Mouse (Mus musculus) liver, embryonic 13.5 days (tissue): ENCODE data around the gene Ganc. TPM values are rescaled to one million over a fixed set of nuclear protein-coding genes. Genes with fewer than 3 reads are reported as not detected.

Experiments
- ATAC-seq: fragments of 200-750 bp; cut with Nextera tagmentation; 2 replicates; pipeline ENCODE4 v1.8.0; 2017; ENCODE audit warnings: low read depth, mild to moderate bottlenecking, moderate number of reproducible peaks, moderate library complexity
- DNase-seq: peaks from one replicate; pipeline ENCODE4 v3.0.0; 2022
- H3K27ac ChIP-seq: fragments of 300-500 bp; sonication (generic); 2 replicates; pipeline ENCODE4 v1.5.1; 2015; ENCODE audit warnings: moderate library complexity, mild to moderate bottlenecking, inconsistent platforms
- H3K27me3 ChIP-seq: fragments of 300-500 bp; sonication (generic); 2 replicates; pipeline ENCODE4 v1.6.1; 2015; ENCODE audit warnings: mild to moderate bottlenecking, inconsistent platforms
- H3K36me3 ChIP-seq: fragments of 300-500 bp; sonication (generic); 2 replicates; pipeline ENCODE4 v1.6.1; 2015; ENCODE audit warnings: mild to moderate bottlenecking, inconsistent platforms
- H3K4me1 ChIP-seq: fragments of 300-500 bp; sonication (generic); replicated peaks from 2 replicates; pipeline ENCODE4 v1.6.1; 2015; ENCODE audit warnings: inconsistent platforms
- H3K4me2 ChIP-seq: fragments of 300-500 bp; sonication (generic); 2 replicates; pipeline ENCODE4 v1.6.1; 2015; ENCODE audit warnings: inconsistent platforms, mild to moderate bottlenecking, moderate library complexity
- H3K4me3 ChIP-seq: fragments of 300-500 bp; sonication (generic); replicated peaks from 2 replicates; pipeline ENCODE4 v1.5.1; 2015; ENCODE audit warnings: mild to moderate bottlenecking, inconsistent platforms
- H3K9ac ChIP-seq: fragments of 300-500 bp; sonication (generic); 2 replicates; pipeline ENCODE4 v1.6.1; 2015; ENCODE audit warnings: mild to moderate bottlenecking, inconsistent platforms
- H3K9me3 ChIP-seq: fragments of 300-500 bp; sonication (generic); replicated peaks from 2 replicates; pipeline ENCODE4 v1.6.1; 2016; ENCODE audit warnings: inconsistent platforms
- WGBS: fragments of 180-500 bp; shearing (Covaris S2); methylation state at CpG from one replicate; pipeline ENCODE4 v1.1.7; 2015; ENCODE audit not compliant: insufficient replicate concordance; 5-methylcytosine and 5-hydroxymethylcytosine counted together
- polyA plus RNA-seq: library from polyadenylated mRNA; unstranded; fragments of >200 nt; fragmentation: Nextera tagmentation; extraction: Ambion mirVana; gene quantifications from 2 replicates; pipeline ENCODE4 v1.2.1, GENCODE M21; 2015

Gene Ganc
- polyA plus RNA-seq, result 4.9 and 5.5 TPM in 2 replicates

GRCm38 (mm10) chr2:120403653-120403985 lies at the start of gene Ganc:
Gene Ganc (plus strand): TSS chr2:120403896.
- no peak for DNase-seq
- peak; percentile 50 for ATAC-seq
- under 1% methylated on average over 17 of the region's 17 CpGs for WGBS
- Histone ChIP-seq H3K4me1 (peaks cover 30% of the 10 kb centered on the region), H3K4me2 (peak within 1 kb of the TSS; percentile 89), H3K4me3 (peak within 1 kb of the TSS; percentile 92), H3K36me3 (peaks cover 3% of the 10 kb centered on the region), H3K9ac (peak within 1 kb of the TSS; percentile 85), H3K27me3 (no peaks in the 10 kb centered on the region), H3K27ac (peak within 1 kb of the TSS; percentile 97), H3K9me3 (no peaks in the 10 kb centered on the region)

- no peak for DNase-seq
- Histone ChIP-seq H3K9ac (no peak overlapping the region), H3K4me1 (no peaks in the 10 kb centered on the region), H3K9me3 (no peaks in the 10 kb centered on the region), H3K4me3 (no peak overlapping the region), H3K27me3 (no peaks in the 10 kb centered on the region), H3K27ac (no peak overlapping the region), H3K36me3 (peaks cover 60% of the 10 kb centered on the region), H3K4me2 (no peak overlapping the region)
- 63% methylated on average over 1 of the region's 1 CpGs for WGBS
- no peak; the same call in 1 of the 2 replicates for ATAC-seq
Observed at GRCm38 (mm10) chr2:120360425-120360824, 43.3 kb upstream of the Ganc start.

- peaks cover 67% of the 10 kb centered on the region for H3K36me3 ChIP-seq
- no peaks in the 10 kb centered on the region for H3K4me1 ChIP-seq
Observed at GRCm38 (mm10) chr2:120366501-120366900, 37.2 kb upstream of the Ganc start.

GRCm38 (mm10) chr2:120367416-120368207 lies 36.1 kb upstream of the Ganc start:
- Histone ChIP-seq H3K4me1 (no peaks in the 10 kb centered on the region), H3K4me3 (no peak overlapping the region), H3K4me2 (no peak overlapping the region), H3K9ac (no peak overlapping the region), H3K27me3 (no peaks in the 10 kb centered on the region), H3K36me3 (peaks cover 66% of the 10 kb centered on the region), H3K27ac (no peak overlapping the region), H3K9me3 (no peaks in the 10 kb centered on the region)
- DNase-seq (no peak), ATAC-seq (no peak)
- WGBS, result 89% methylated on average over 4 of the region's 4 CpGs

More at GRCm38 (mm10) chr2:120366501-120366900, 37.2 kb upstream of the Ganc start:
- H3K9ac ChIP-seq, result no peak overlapping the region
- H3K27ac ChIP-seq, result no peak overlapping the region
- ATAC-seq (no peak), DNase-seq (no peak)
- no peak overlapping the region for H3K4me3 ChIP-seq
- H3K4me2 ChIP-seq, result no peak overlapping the region
- H3K27me3 ChIP-seq, result no peaks in the 10 kb centered on the region
- H3K9me3 ChIP-seq, result no peaks in the 10 kb centered on the region
- 81% methylated on average over 3 of the region's 3 CpGs for WGBS

- WGBS, result 93% methylated on average over 4 of the region's 4 CpGs
Observed at GRCm38 (mm10) chr2:120373858-120374257, 29.8 kb upstream of the Ganc start.

GRCm38 (mm10) chr2:120386264-120386663 lies 17.4 kb upstream of the Ganc start:
- H3K9me3 ChIP-seq, result no peaks in the 10 kb centered on the region
- no peak overlapping the region for H3K4me3 ChIP-seq
- no peak overlapping the region for H3K4me2 ChIP-seq
- WGBS, result 97% methylated on average over 1 of the region's 1 CpGs
- H3K27me3 ChIP-seq, result no peaks in the 10 kb centered on the region
- no peak for DNase-seq
- peaks cover 60% of the 10 kb centered on the region for H3K36me3 ChIP-seq
- H3K9ac ChIP-seq, result no peak overlapping the region
- H3K4me1 ChIP-seq, result no peaks in the 10 kb centered on the region
- no peak for ATAC-seq
- H3K27ac ChIP-seq, result no peak overlapping the region

More at GRCm38 (mm10) chr2:120373858-120374257, 29.8 kb upstream of the Ganc start:
- no peak overlapping the region for H3K4me3 ChIP-seq
- no peak overlapping the region for H3K4me2 ChIP-seq
- no peaks in the 10 kb centered on the region for H3K27me3 ChIP-seq
- H3K4me1 ChIP-seq, result no peaks in the 10 kb centered on the region
- H3K27ac ChIP-seq, result no peak overlapping the region
- DNase-seq (no peak), ATAC-seq (no peak)
- peaks cover 70% of the 10 kb centered on the region for H3K36me3 ChIP-seq
- H3K9ac ChIP-seq, result no peak overlapping the region
- no peaks in the 10 kb centered on the region for H3K9me3 ChIP-seq

- WGBS, result 80% methylated on average over 1 of the region's 1 CpGs
- no peaks in the 10 kb centered on the region for H3K27me3 ChIP-seq
- no peak overlapping the region for H3K4me3 ChIP-seq
- no peak overlapping the region for H3K27ac ChIP-seq
- peaks cover 53% of the 10 kb centered on the region for H3K36me3 ChIP-seq
- H3K9me3 ChIP-seq, result no peaks in the 10 kb centered on the region
- H3K9ac ChIP-seq, result no peak overlapping the region
- no peak for DNase-seq
- no peak overlapping the region for H3K4me2 ChIP-seq
- no peak for ATAC-seq
- H3K4me1 ChIP-seq, result no peaks in the 10 kb centered on the region
Observed at GRCm38 (mm10) chr2:120387291-120387690, 16.4 kb upstream of the Ganc start.

GRCm38 (mm10) chr2:120389376-120389775 lies 14.3 kb upstream of the Ganc start:
- Histone ChIP-seq H3K4me3 (no peak overlapping the region), H3K36me3 (peaks cover 57% of the 10 kb centered on the region), H3K27me3 (no peaks in the 10 kb centered on the region), H3K9me3 (no peaks in the 10 kb centered on the region), H3K9ac (no peak overlapping the region), H3K4me2 (no peak overlapping the region), H3K27ac (no peak overlapping the region), H3K4me1 (no peaks in the 10 kb centered on the region)
- ATAC-seq, result no peak
- DNase-seq, result no peak
- WGBS, result 78% methylated on average over 3 of the region's 3 CpGs

GRCm38 (mm10) chr2:120390934-120391333 lies 12.8 kb upstream of the Ganc start:
- ATAC-seq (no peak), DNase-seq (no peak)
- H3K4me1 ChIP-seq, result no peaks in the 10 kb centered on the region
- H3K9me3 ChIP-seq, result no peaks in the 10 kb centered on the region
- no peak overlapping the region for H3K27ac ChIP-seq
- H3K4me2 ChIP-seq, result no peak overlapping the region
- H3K36me3 ChIP-seq, result peaks cover 60% of the 10 kb centered on the region
- no peak overlapping the region for H3K4me3 ChIP-seq
- WGBS, result 85% methylated on average over 1 of the region's 1 CpGs
- no peaks in the 10 kb centered on the region for H3K27me3 ChIP-seq
- H3K9ac ChIP-seq, result no peak overlapping the region

- Histone ChIP-seq H3K9ac (no peak overlapping the region), H3K4me1 (no peaks in the 10 kb centered on the region), H3K9me3 (no peaks in the 10 kb centered on the region), H3K27me3 (no peaks in the 10 kb centered on the region), H3K4me3 (no peak overlapping the region), H3K27ac (no peak overlapping the region), H3K4me2 (no peak overlapping the region), H3K36me3 (peaks cover 68% of the 10 kb centered on the region)
- no peak for ATAC-seq
- no peak for DNase-seq
Observed at GRCm38 (mm10) chr2:120392406-120392805, 11.3 kb upstream of the Ganc start.

- no peak overlapping the region for H3K4me3 ChIP-seq
- no peak overlapping the region for H3K9ac ChIP-seq
- H3K4me1 ChIP-seq, result peaks cover 12% of the 10 kb centered on the region
- 92% methylated on average over 1 of the region's 1 CpGs for WGBS
- no peaks in the 10 kb centered on the region for H3K9me3 ChIP-seq
- DNase-seq (no peak), ATAC-seq (no peak)
- no peak overlapping the region for H3K27ac ChIP-seq
- no peaks in the 10 kb centered on the region for H3K27me3 ChIP-seq
- no peak overlapping the region for H3K4me2 ChIP-seq
- H3K36me3 ChIP-seq, result peaks cover 44% of the 10 kb centered on the region
Observed at GRCm38 (mm10) chr2:120397951-120398350, 5.7 kb upstream of the Ganc start.

- Histone ChIP-seq H3K9me3 (no peaks in the 10 kb centered on the region), H3K9ac (peak overlapping the region; percentile 85), H3K27ac (no peak overlapping the region), H3K27me3 (no peaks in the 10 kb centered on the region), H3K4me2 (peak overlapping the region; percentile 89), H3K4me3 (peak overlapping the region; percentile 92), H3K36me3 (peaks cover 9% of the 10 kb centered on the region; the same call in 1 of the 2 replicates), H3K4me1 (peaks cover 30% of the 10 kb centered on the region)
- ATAC-seq (no peak), DNase-seq (no peak)
- 20% methylated on average over 3 of the region's 3 CpGs for WGBS
Observed at GRCm38 (mm10) chr2:120402813-120403212, 883 bp upstream of the Ganc start.
